Mouse (Mus musculus): Measurements from ENCODE around the gene Pex26. TPM values are rescaled to one million over a fixed set of nuclear protein-coding genes. Genes with fewer than 3 reads are reported as not detected.
A peak's percentile ranks its signal among the peaks of the same experiment; 100 is the strongest.

The Pex26 gene
- polyA plus RNA-seq, 1 experiment from 2014 or later = 12.8 TPM

DNA sequence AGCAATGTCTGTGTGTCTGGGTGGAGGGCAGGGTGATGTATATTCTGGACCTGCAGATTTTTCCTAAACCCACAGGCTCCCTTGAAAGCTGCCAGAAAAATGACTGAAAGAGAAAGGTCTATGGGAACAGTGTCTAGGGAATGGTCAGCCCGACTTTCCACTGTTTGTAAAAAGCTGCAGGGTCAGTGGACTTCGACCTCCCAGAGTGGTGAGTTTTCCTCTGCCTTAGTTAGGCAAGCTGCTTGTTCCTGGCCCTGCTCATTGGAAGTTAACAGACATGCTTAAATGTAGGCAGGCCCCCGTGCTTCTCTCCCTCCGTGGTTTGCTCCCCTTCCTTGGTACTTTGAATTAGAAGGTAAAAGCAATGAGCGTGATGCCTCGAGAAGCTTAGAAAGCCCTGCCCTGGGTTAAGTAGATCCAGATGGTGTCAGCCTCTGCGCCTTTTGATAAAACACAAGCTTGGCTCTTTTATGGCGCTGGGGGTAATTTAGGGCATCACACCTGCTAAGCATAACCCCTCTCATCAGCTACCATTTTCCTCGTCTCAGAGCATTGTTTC is 14.4 kb downstream of the Pex26 start:
- no peaks in the 10 kb centered on the region for H3K9me3 ChIP-seq (ENCODE audit: low read length)
- no peak overlapping the region for H3K4me3 ChIP-seq (ENCODE audit: low read length)
- H3K9ac ChIP-seq (replicated peaks; ENCODE audit: low read length) = no peak overlapping the region
- peaks cover 6% of the 10 kb centered on the region; the same call in 1 of the 2 replicates for H3K4me1 ChIP-seq (ENCODE audit: insufficient read depth, low read length)
- peaks cover 9% of the 10 kb centered on the region; the same call in 1 of the 2 replicates for H3K36me3 ChIP-seq (ENCODE audit: insufficient read depth, low read length)
- ATAC-seq (ENCODE audit: low FRiP score, low TSS enrichment) = no peak
- no peaks in the 10 kb centered on the region for H3K27me3 ChIP-seq (ENCODE audit: insufficient read depth, low read length)
- no peak overlapping the region for H3K27ac ChIP-seq (ENCODE audit: low read length)
- WGBS = 36% methylated on average over 9 of the region's 9 CpGs
- no peak overlapping the region for H3K4me2 ChIP-seq (replicated peaks; ENCODE audit: low read depth, low read length)

DNA sequence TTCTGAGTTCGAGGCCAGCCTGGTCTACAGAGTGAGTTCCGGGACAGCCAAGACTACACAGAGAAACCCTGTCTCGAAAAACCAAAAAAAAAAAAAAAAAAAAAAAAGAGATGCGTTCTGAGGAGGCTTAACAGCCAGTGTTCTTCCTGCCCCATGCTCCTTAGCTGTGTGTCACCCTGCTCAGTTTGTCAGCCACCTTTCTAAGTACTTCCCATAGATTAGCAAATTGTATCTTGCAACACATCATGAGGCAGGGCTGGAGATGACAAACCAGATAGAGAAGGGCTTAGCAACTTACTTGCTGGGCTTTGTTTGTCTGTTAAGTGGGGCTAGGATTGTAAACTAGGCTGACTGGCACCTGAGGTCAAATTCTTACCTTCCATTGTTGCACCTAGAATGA is 17.0 kb downstream of the Pex26 start:
- H3K9ac ChIP-seq (replicated peaks; ENCODE audit: low read length) = no peak overlapping the region
- 0 out of 2 replicates have a peak, but pooled peaks cover 4% of the 10 kb centered on the region for H3K36me3 ChIP-seq (ENCODE audit: insufficient read depth, low read length)
- no peak for ATAC-seq (ENCODE audit: low FRiP score, low TSS enrichment)
- H3K27ac ChIP-seq (ENCODE audit: low read length) = no peak overlapping the region
- no peaks in the 10 kb centered on the region for H3K27me3 ChIP-seq (ENCODE audit: insufficient read depth, low read length)
- no peak overlapping the region for H3K4me2 ChIP-seq (replicated peaks; ENCODE audit: low read depth, low read length)
- 90% methylated on average over 3 of the region's 4 CpGs for WGBS
- H3K4me3 ChIP-seq (ENCODE audit: low read length) = no peak overlapping the region
- H3K9me3 ChIP-seq (ENCODE audit: low read length) = no peaks in the 10 kb centered on the region
- no peaks in the 10 kb centered on the region for H3K4me1 ChIP-seq (ENCODE audit: insufficient read depth, low read length)

DNA sequence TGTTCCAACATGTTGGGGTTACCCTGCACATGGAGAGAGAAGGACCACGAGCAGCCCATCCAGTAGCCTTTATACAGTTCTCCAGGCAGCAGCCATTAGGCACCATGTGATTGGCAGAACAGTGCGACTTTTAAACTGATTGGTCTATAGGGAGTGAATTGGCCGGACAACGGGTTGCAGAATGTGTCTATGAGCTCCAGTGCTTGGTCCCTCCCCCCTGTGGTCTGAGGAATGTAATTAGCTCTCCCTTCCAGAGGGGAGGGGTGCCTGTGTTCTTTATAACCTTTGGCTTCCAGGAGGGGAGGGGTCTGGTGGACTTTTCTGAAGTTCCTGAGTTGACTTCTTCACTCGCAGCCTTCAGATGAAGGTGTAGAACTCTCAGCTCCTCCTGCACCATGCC is 18.6 kb downstream of the Pex26 start:
- 67% methylated on average over 5 of the region's 5 CpGs for WGBS
- H3K27ac ChIP-seq (ENCODE audit: low read length) = no peak overlapping the region
- no peak for ATAC-seq (ENCODE audit: low FRiP score, low TSS enrichment)

DNA sequence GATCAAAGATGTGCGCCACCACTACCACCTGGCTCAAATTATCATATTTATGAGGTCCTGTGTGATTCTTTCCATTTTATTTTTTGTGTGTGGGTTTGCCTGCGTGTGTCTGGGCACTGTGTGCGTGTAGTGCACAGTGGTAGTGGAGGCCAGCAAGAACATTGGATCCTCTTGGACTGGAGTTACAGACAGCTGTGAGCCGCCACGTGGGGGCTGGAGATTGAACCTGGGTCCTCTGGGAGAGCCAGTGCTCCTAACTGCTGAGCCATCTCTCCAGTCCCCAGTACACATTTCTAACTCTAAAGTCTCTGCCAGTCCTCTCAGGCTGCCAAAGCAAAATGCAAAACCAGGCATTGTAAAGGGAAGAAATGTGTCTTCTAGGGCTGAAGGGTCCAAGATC is 23.0 kb downstream of the Pex26 start:
- H3K27me3 ChIP-seq (ENCODE audit: insufficient read depth, low read length) = peaks cover 25% of the 10 kb centered on the region
- no peak for ATAC-seq (ENCODE audit: low FRiP score, low TSS enrichment)
- H3K9me3 ChIP-seq (ENCODE audit: low read length) = no peaks in the 10 kb centered on the region
- peaks cover 14% of the 10 kb centered on the region for H3K4me1 ChIP-seq (ENCODE audit: insufficient read depth, low read length)
- H3K4me2 ChIP-seq (replicated peaks; ENCODE audit: low read depth, low read length) = no peak overlapping the region
- H3K4me3 ChIP-seq (ENCODE audit: low read length) = no peak overlapping the region
- 87% methylated on average over 5 of the region's 5 CpGs for WGBS
- H3K9ac ChIP-seq (replicated peaks; ENCODE audit: low read length) = no peak overlapping the region
- H3K27ac ChIP-seq (ENCODE audit: low read length) = no peak overlapping the region
- no peaks in the 10 kb centered on the region for H3K36me3 ChIP-seq (ENCODE audit: insufficient read depth, low read length)

More for the DNA sequence above, 18.6 kb downstream of the Pex26 start:
- Histone ChIP-seq H3K9me3 (ENCODE audit: low read length) (no peaks in the 10 kb centered on the region), H3K4me1 (ENCODE audit: insufficient read depth, low read length) (no peaks in the 10 kb centered on the region), H3K27me3 (ENCODE audit: insufficient read depth, low read length) (no peaks in the 10 kb centered on the region), H3K9ac (replicated peaks; ENCODE audit: low read length) (no peak overlapping the region), H3K4me3 (ENCODE audit: low read length) (no peak overlapping the region), H3K4me2 (replicated peaks; ENCODE audit: low read depth, low read length) (no peak overlapping the region), H3K36me3 (ENCODE audit: insufficient read depth, low read length) (0 out of 2 replicates have a peak, but pooled peaks cover 2% of the 10 kb centered on the region)

DNA sequence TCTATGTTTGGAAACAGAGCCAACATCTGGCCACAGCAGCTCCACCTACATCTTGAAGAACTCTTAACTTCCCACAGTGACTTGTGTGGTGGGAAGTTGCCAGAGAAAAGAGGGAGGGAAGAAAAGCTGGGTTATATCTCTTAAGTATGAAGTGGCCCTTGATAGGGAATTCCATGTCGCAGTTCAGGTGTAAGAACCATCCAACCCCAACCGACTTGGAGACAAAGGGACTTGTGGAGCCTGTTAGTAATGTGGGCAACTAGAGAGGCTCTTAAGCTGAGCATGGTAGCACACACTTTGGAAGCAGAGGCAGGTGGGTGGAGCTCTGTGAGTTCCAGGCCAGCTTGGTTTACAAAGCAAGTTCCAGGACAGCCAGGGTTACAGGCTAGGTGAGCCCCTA is 26.1 kb downstream of the Pex26 start:
- Histone ChIP-seq H3K27me3 (ENCODE audit: insufficient read depth, low read length) (peaks cover 30% of the 10 kb centered on the region), H3K9ac (replicated peaks; ENCODE audit: low read length) (no peak overlapping the region), H3K27ac (ENCODE audit: low read length) (no peak overlapping the region), H3K36me3 (ENCODE audit: insufficient read depth, low read length) (no peaks in the 10 kb centered on the region), H3K4me2 (replicated peaks; ENCODE audit: low read depth, low read length) (no peak overlapping the region), H3K9me3 (ENCODE audit: low read length) (no peaks in the 10 kb centered on the region), H3K4me3 (ENCODE audit: low read length) (no peak overlapping the region), H3K4me1 (ENCODE audit: insufficient read depth, low read length) (peaks cover 16% of the 10 kb centered on the region)
- WGBS = 78% methylated on average over 2 of the region's 2 CpGs
- no peak for ATAC-seq (ENCODE audit: low FRiP score, low TSS enrichment)

DNA sequence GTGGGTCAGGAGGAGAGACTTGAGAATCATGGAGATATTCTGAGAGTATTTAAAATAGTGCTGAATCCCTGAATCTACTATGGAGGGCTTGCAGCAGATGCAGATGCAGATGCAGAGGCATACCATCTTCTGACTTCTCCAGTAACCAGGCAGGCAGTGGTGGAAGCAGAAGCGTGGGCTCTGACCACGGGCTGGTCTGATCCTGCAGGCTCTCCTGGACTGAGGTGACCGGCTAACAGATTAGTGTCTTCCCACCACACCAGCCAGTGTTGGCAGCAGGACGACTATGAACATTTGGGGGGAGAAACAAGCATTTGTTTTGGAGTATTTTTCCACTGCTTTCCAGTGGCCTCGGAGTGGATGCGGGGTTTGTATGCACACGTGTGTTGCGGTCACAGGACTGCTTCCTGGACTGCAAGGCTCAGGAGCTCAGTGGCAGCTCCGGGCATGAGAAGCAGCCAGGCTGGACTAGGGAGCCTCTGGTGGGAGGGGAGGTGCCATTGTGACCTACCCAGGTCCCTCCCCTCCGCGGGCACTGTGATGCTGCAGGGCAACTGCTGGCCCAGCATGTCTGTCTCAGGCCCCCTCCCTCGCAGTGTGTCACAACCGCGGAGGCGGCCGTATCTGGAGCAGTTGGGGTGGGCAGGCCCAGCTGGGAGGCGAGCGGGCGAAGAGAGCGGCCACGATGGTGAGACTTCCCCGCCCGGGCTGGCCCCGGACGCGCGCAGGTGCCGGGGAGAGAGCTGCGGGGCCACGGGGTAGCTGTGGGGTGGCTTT is 26.9 kb downstream of the Pex26 start, which contains the start of gene Tuba8:
Gene Tuba8 (plus strand): TSS at position 548 of the 777 bp plus-strand sequence.
- H3K9ac ChIP-seq (replicated peaks; ENCODE audit: low read length) = peak within 1 kb of the TSS; percentile 56
- no peak within 1 kb of the TSS for H3K27ac ChIP-seq (ENCODE audit: low read length)
- H3K27me3 ChIP-seq (ENCODE audit: insufficient read depth, low read length) = peaks cover 30% of the 10 kb centered on the region
- peak within 1 kb of the TSS; percentile 87 for H3K4me2 ChIP-seq (replicated peaks; ENCODE audit: low read depth, low read length)
- H3K4me1 ChIP-seq (ENCODE audit: insufficient read depth, low read length) = peaks cover 16% of the 10 kb centered on the region
- peak within 1 kb of the TSS; percentile 54 for H3K4me3 ChIP-seq (ENCODE audit: low read length)
- peak; percentile 81 for ATAC-seq (ENCODE audit: low FRiP score, low TSS enrichment)
- WGBS = 4% methylated on average over 30 of the region's 30 CpGs
- H3K9me3 ChIP-seq (ENCODE audit: low read length) = no peaks in the 10 kb centered on the region
- H3K36me3 ChIP-seq (ENCODE audit: insufficient read depth, low read length) = no peaks in the 10 kb centered on the region

DNA sequence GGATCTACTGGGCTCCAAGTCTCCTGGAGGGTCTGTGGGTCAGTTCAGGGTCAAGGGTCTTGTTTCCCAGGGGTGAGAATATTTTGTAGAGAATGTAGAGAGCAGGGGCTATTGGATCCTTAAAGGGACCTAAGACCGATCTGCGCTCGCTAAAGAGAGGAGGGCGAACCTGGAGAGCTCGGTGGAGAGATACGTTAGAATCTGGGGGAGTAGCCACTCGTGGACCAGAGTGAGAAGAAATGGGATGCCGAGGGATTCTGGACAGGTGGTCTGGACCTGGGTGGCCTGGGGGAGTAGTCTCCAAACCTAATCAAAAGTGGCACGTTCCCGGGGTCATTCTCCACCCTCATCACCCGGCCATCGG is 27.4 kb downstream of the Pex26 start:
- H3K27me3 ChIP-seq (ENCODE audit: insufficient read depth, low read length) = peaks cover 30% of the 10 kb centered on the region
- ATAC-seq (ENCODE audit: low FRiP score, low TSS enrichment) = peak; percentile 54; the same call in 1 of the 2 replicates
- peak overlapping the region; percentile 87 for H3K4me2 ChIP-seq (replicated peaks; ENCODE audit: low read depth, low read length)
- H3K27ac ChIP-seq (ENCODE audit: low read length) = no peak overlapping the region
- H3K9ac ChIP-seq (replicated peaks; ENCODE audit: low read length) = peak overlapping the region; percentile 56
- no peaks in the 10 kb centered on the region for H3K36me3 ChIP-seq (ENCODE audit: insufficient read depth, low read length)
- WGBS = 2% methylated on average over 12 of the region's 12 CpGs
- peak overlapping the region; percentile 54 for H3K4me3 ChIP-seq (ENCODE audit: low read length)
- H3K9me3 ChIP-seq (ENCODE audit: low read length) = no peaks in the 10 kb centered on the region
- peaks cover 16% of the 10 kb centered on the region for H3K4me1 ChIP-seq (ENCODE audit: insufficient read depth, low read length)

DNA sequence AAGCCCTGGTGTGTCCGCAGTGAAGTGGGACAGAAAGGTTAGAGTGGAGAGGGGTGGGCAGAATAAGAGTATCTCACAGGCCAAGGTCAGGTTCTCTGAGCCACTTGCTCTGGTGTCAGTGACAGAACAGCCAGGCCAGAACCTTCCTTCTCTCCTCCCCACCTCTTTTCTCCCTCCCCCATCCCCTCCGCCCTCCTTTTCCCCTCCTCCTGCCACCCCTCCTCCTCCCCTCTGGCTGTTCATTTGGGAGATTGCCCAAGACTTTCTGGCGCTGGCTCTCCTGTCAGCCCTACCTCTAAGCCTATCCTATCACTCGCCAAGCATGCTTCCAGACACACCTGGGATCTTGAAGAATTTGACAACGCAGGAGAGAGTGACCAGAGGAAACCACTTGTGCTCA is 28.3 kb downstream of the Pex26 start:
- H3K4me1 ChIP-seq (ENCODE audit: insufficient read depth, low read length) = peaks cover 16% of the 10 kb centered on the region
- peak overlapping the region; percentile 54; the same call in 1 of the 2 replicates for H3K4me3 ChIP-seq (ENCODE audit: low read length)
- no peak for ATAC-seq (ENCODE audit: low FRiP score, low TSS enrichment)
- no peaks in the 10 kb centered on the region for H3K9me3 ChIP-seq (ENCODE audit: low read length)
- peak overlapping the region; percentile 87 for H3K4me2 ChIP-seq (replicated peaks; ENCODE audit: low read depth, low read length)
- no peak overlapping the region for H3K27ac ChIP-seq (ENCODE audit: low read length)
- H3K9ac ChIP-seq (replicated peaks; ENCODE audit: low read length) = no peak overlapping the region
- no peaks in the 10 kb centered on the region for H3K36me3 ChIP-seq (ENCODE audit: insufficient read depth, low read length)
- H3K27me3 ChIP-seq (ENCODE audit: insufficient read depth, low read length) = peaks cover 30% of the 10 kb centered on the region
- 13% methylated on average over 5 of the region's 5 CpGs for WGBS

DNA sequence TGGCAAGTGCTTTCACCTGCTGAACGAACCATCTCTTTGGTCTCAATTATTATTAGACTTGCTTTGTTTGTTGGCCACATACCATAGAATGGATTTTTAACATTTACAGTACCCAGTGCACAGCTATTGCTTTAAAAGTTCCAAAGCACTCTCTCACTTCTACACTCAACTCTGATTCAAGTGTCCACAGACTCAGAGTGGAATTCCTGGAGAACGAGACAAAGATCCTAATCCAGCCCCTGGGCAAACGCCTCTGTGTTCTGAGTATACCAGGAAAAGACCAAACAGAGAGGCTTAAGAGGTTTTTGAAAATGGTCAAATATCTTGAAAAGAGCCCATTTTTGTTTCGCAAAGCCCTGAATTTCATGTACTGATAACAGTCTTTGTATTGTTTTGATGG is 29.5 kb downstream of the Pex26 start:
- H3K9me3 ChIP-seq (ENCODE audit: low read length) = no peaks in the 10 kb centered on the region
- no peak overlapping the region for H3K9ac ChIP-seq (replicated peaks; ENCODE audit: low read length)
- H3K4me3 ChIP-seq (ENCODE audit: low read length) = no peak overlapping the region
- no peak overlapping the region for H3K27ac ChIP-seq (ENCODE audit: low read length)
- ATAC-seq (ENCODE audit: low FRiP score, low TSS enrichment) = no peak
- 81% methylated on average over 4 of the region's 4 CpGs for WGBS
- H3K36me3 ChIP-seq (ENCODE audit: insufficient read depth, low read length) = no peaks in the 10 kb centered on the region
- H3K4me2 ChIP-seq (replicated peaks; ENCODE audit: low read depth, low read length) = no peak overlapping the region
- H3K4me1 ChIP-seq (ENCODE audit: insufficient read depth, low read length) = peaks cover 16% of the 10 kb centered on the region
- H3K27me3 ChIP-seq (ENCODE audit: insufficient read depth, low read length) = peaks cover 30% of the 10 kb centered on the region

DNA sequence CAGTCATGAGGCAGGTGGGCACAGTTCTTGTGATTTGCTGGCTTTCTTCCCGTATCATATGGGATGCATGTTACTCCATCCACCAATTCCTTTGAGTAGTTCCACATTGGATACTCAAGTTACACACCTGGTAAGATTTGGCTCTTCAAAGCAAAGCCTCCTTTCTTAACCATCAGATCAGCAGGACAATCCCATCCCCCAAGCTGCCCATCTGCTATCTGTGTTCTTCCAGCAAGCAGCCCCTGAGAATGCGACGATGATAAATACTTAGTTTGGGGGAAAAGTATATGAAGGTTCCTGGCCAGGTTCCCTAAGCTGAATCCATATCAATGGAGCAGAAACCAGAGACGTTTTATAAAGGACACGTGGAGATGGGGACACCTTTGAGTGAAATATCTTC is 30.8 kb downstream of the Pex26 start:
- peaks cover 16% of the 10 kb centered on the region for H3K4me1 ChIP-seq (ENCODE audit: insufficient read depth, low read length)
- no peaks in the 10 kb centered on the region for H3K9me3 ChIP-seq (ENCODE audit: low read length)
- no peak for ATAC-seq (ENCODE audit: low FRiP score, low TSS enrichment)
- H3K27me3 ChIP-seq (ENCODE audit: insufficient read depth, low read length) = peaks cover 28% of the 10 kb centered on the region
- H3K36me3 ChIP-seq (ENCODE audit: insufficient read depth, low read length) = no peaks in the 10 kb centered on the region
- H3K9ac ChIP-seq (replicated peaks; ENCODE audit: low read length) = no peak overlapping the region
- WGBS = 84% methylated on average over 5 of the region's 5 CpGs
- H3K4me3 ChIP-seq (ENCODE audit: low read length) = no peak overlapping the region
- H3K27ac ChIP-seq (ENCODE audit: low read length) = no peak overlapping the region
- no peak overlapping the region for H3K4me2 ChIP-seq (replicated peaks; ENCODE audit: low read depth, low read length)
